Mouse (Mus musculus) intestine, embryonic 15.5 days (tissue): Measurements from ENCODE around the gene Zdhhc19. TPM values are rescaled to one million over a fixed set of nuclear protein-coding genes. Genes with fewer than 3 reads are reported as not detected.
A peak's percentile ranks its signal among the peaks of the same experiment; 100 is the strongest.

Experiments used
- ATAC-seq: fragments of 200-750 bp; cut with Nextera tagmentation; 2 replicates; pipeline ENCODE4 v1.8.0; 2017; ENCODE audit warnings: moderate TSS enrichment, moderate library complexity
- H3K27ac ChIP-seq: fragments of 300-500 bp; sonication (generic); 2 replicates; pipeline ENCODE4 v1.5.1; 2015; ENCODE audit warnings: mild to moderate bottlenecking, inconsistent platforms
- H3K27me3 ChIP-seq: fragments of 300-500 bp; sonication (generic); replicated peaks from 2 replicates; pipeline ENCODE4 v1.6.1; 2015; ENCODE audit warnings: inconsistent platforms
- H3K36me3 ChIP-seq: fragments of 300-500 bp; sonication (generic); 2 replicates; pipeline ENCODE4 v1.6.1; 2015; ENCODE audit warnings: inconsistent platforms
- H3K4me1 ChIP-seq: fragments of 300-500 bp; sonication (generic); replicated peaks from 2 replicates; pipeline ENCODE4 v1.6.1; 2015; ENCODE audit warnings: inconsistent platforms
- H3K4me2 ChIP-seq: fragments of 300-500 bp; sonication (generic); replicated peaks from 2 replicates; pipeline ENCODE4 v1.6.1; 2015; ENCODE audit warnings: mild to moderate bottlenecking, inconsistent platforms
- H3K4me3 ChIP-seq: fragments of 300-500 bp; sonication (generic); replicated peaks from 2 replicates; pipeline ENCODE4 v1.5.1; 2015; ENCODE audit warnings: inconsistent platforms
- H3K9ac ChIP-seq: fragments of 300-500 bp; sonication (generic); 2 replicates; pipeline ENCODE4 v1.6.1; 2015; ENCODE audit warnings: inconsistent platforms
- H3K9me3 ChIP-seq: fragments of 300-500 bp; sonication (generic); 2 replicates; pipeline ENCODE4 v1.6.1; 2016; ENCODE audit warnings: inconsistent platforms
- WGBS: fragments of 180-500 bp; shearing (Covaris S2); methylation state at CpG from one replicate; pipeline ENCODE4 v1.1.7; 2015; 5-methylcytosine and 5-hydroxymethylcytosine counted together
- polyA plus RNA-seq: library from polyadenylated mRNA; unstranded; fragments of >200 nt; fragmentation: Nextera tagmentation; extraction: Ambion mirVana; gene quantifications from 2 replicates; pipeline ENCODE4 v1.2.1, GENCODE M21; 2015

Gene Zdhhc19
- polyA plus RNA-seq, 1 experiment from 2014 or later: 1.1 TPM

- Histone ChIP-seq H3K4me3 (no peak overlapping the region), H3K4me1 (peaks cover 28% of the 10 kb centered on the region), H3K36me3 (no peaks in the 10 kb centered on the region), H3K9ac (no peak overlapping the region), H3K9me3 (no peaks in the 10 kb centered on the region), H3K4me2 (no peak overlapping the region), H3K27me3 (no peaks in the 10 kb centered on the region), H3K27ac (no peak overlapping the region)
- WGBS: 53% methylated on average over 9 of the region's 9 CpGs
- no peak for ATAC-seq
Measured at GRCm38 (mm10) chr16:32520372-32520748, 24.3 kb downstream of the Zdhhc19 start.

GRCm38 (mm10) chr16:32522578-32523194 lies 26.6 kb downstream of the Zdhhc19 start:
- no peak overlapping the region for H3K9ac ChIP-seq
- H3K9me3 ChIP-seq: no peaks in the 10 kb centered on the region
- ATAC-seq: no peak
- no peaks in the 10 kb centered on the region for H3K36me3 ChIP-seq
- no peaks in the 10 kb centered on the region for H3K27me3 ChIP-seq
- H3K27ac ChIP-seq: no peak overlapping the region
- H3K4me3 ChIP-seq: no peak overlapping the region
- WGBS: 65% methylated on average over 6 of the region's 6 CpGs
- no peak overlapping the region for H3K4me2 ChIP-seq
- H3K4me1 ChIP-seq: peaks cover 18% of the 10 kb centered on the region

- Histone ChIP-seq H3K36me3 (no peaks in the 10 kb centered on the region), H3K4me1 (peaks cover 15% of the 10 kb centered on the region), H3K27ac (peak overlapping the region; percentile 54; the same call in 1 of the 2 replicates), H3K4me2 (no peak overlapping the region), H3K9ac (no peak overlapping the region), H3K27me3 (no peaks in the 10 kb centered on the region), H3K9me3 (no peaks in the 10 kb centered on the region), H3K4me3 (no peak overlapping the region)
- 45% methylated on average over 8 of the region's 8 CpGs for WGBS
- ATAC-seq: peak; percentile 74
Measured at GRCm38 (mm10) chr16:32523462-32524243, 27.6 kb downstream of the Zdhhc19 start.

- Histone ChIP-seq H3K27ac (peak overlapping the region; percentile 39; the same call in 1 of the 2 replicates), H3K4me2 (no peak overlapping the region), H3K9ac (no peak overlapping the region), H3K36me3 (no peaks in the 10 kb centered on the region), H3K4me1 (peaks cover 15% of the 10 kb centered on the region), H3K4me3 (no peak overlapping the region), H3K27me3 (no peaks in the 10 kb centered on the region), H3K9me3 (no peaks in the 10 kb centered on the region)
- peak; percentile 33; the same call in 1 of the 2 replicates for ATAC-seq
- WGBS: 51% methylated on average over 5 of the region's 5 CpGs
Measured at GRCm38 (mm10) chr16:32524244-32524615, 28.2 kb downstream of the Zdhhc19 start.

GRCm38 (mm10) chr16:32526906-32527305 lies 30.8 kb downstream of the Zdhhc19 start:
- H3K4me2 ChIP-seq: no peak overlapping the region
- no peak overlapping the region for H3K27ac ChIP-seq
- no peaks in the 10 kb centered on the region for H3K27me3 ChIP-seq
- no peak overlapping the region for H3K9ac ChIP-seq
- 64% methylated on average over 7 of the region's 7 CpGs for WGBS
- no peak overlapping the region for H3K4me3 ChIP-seq
- no peaks in the 10 kb centered on the region for H3K9me3 ChIP-seq
- peaks cover 10% of the 10 kb centered on the region for H3K4me1 ChIP-seq
- ATAC-seq: no peak
- H3K36me3 ChIP-seq: no peaks in the 10 kb centered on the region

GRCm38 (mm10) chr16:32532878-32533826 lies 37.1 kb downstream of the Zdhhc19 start:
- ATAC-seq: no peak
- no peaks in the 10 kb centered on the region for H3K36me3 ChIP-seq
- no peaks in the 10 kb centered on the region for H3K9me3 ChIP-seq
- H3K27ac ChIP-seq: no peak overlapping the region
- H3K9ac ChIP-seq: no peak overlapping the region
- H3K4me1 ChIP-seq: peaks cover 9% of the 10 kb centered on the region; the same call in 1 of the 2 replicates
- 78% methylated on average over 18 of the region's 18 CpGs for WGBS
- H3K4me3 ChIP-seq: no peak overlapping the region
- no peaks in the 10 kb centered on the region for H3K27me3 ChIP-seq
- H3K4me2 ChIP-seq: no peak overlapping the region

GRCm38 (mm10) chr16:32535157-32535751 lies 39.2 kb downstream of the Zdhhc19 start:
- 38% methylated on average over 5 of the region's 5 CpGs for WGBS
- H3K4me3 ChIP-seq: no peak overlapping the region
- ATAC-seq: no peak
- no peaks in the 10 kb centered on the region for H3K36me3 ChIP-seq
- no peak overlapping the region for H3K27ac ChIP-seq
- H3K9ac ChIP-seq: no peak overlapping the region
- no peaks in the 10 kb centered on the region for H3K9me3 ChIP-seq
- no peaks in the 10 kb centered on the region for H3K27me3 ChIP-seq
- H3K4me1 ChIP-seq: peaks cover 14% of the 10 kb centered on the region
- no peak overlapping the region for H3K4me2 ChIP-seq

GRCm38 (mm10) chr16:32537867-32538660 lies 42.0 kb downstream of the Zdhhc19 start:
- H3K36me3 ChIP-seq: no peaks in the 10 kb centered on the region
- no peak overlapping the region for H3K9ac ChIP-seq
- no peak overlapping the region; the same call in 1 of the 2 replicates for H3K4me2 ChIP-seq
- no peaks in the 10 kb centered on the region for H3K9me3 ChIP-seq
- H3K4me1 ChIP-seq: peaks cover 14% of the 10 kb centered on the region
- WGBS: 38% methylated on average over 5 of the region's 5 CpGs
- peak overlapping the region; percentile 61 for H3K27ac ChIP-seq
- H3K27me3 ChIP-seq: no peaks in the 10 kb centered on the region
- ATAC-seq: peak; percentile 61
- no peak overlapping the region for H3K4me3 ChIP-seq

- no peak for ATAC-seq
- H3K27ac ChIP-seq: no peak overlapping the region
- no peak overlapping the region for H3K9ac ChIP-seq
- H3K9me3 ChIP-seq: no peaks in the 10 kb centered on the region
- peaks cover 14% of the 10 kb centered on the region for H3K4me1 ChIP-seq
- WGBS: 32% methylated on average over 3 of the region's 3 CpGs
- H3K4me2 ChIP-seq: no peak overlapping the region
- H3K27me3 ChIP-seq: no peaks in the 10 kb centered on the region
- no peak overlapping the region for H3K4me3 ChIP-seq
- no peaks in the 10 kb centered on the region for H3K36me3 ChIP-seq
Measured at GRCm38 (mm10) chr16:32538761-32539255, 42.7 kb downstream of the Zdhhc19 start.

GRCm38 (mm10) chr16:32541338-32542179 lies 45.5 kb downstream of the Zdhhc19 start:
- H3K4me3 ChIP-seq: no peak overlapping the region
- 0 out of 2 replicates have a peak overlapping the region, but pooled peaks have one; percentile 17 for H3K27ac ChIP-seq
- H3K4me2 ChIP-seq: no peak overlapping the region
- H3K9me3 ChIP-seq: no peaks in the 10 kb centered on the region
- peaks cover 7% of the 10 kb centered on the region for H3K4me1 ChIP-seq
- peak; percentile 47 for ATAC-seq
- H3K36me3 ChIP-seq: no peaks in the 10 kb centered on the region
- WGBS: 83% methylated on average over 6 of the region's 6 CpGs
- no peaks in the 10 kb centered on the region for H3K27me3 ChIP-seq
- no peak overlapping the region for H3K9ac ChIP-seq
